Mouse (Mus musculus) testis, adult 2 months (tissue): ENCODE measurements around the gene Rpusd4.

Experiments
- CTCF ChIP-seq: fragments of 200-500 bp; IDR thresholded peaks from 2 replicates; pipeline ENCODE4 v1.5.1; 2012; ENCODE audit warnings: low read depth, mild to moderate bottlenecking, inconsistent platforms, low read length, moderate library complexity; ENCODE audit not compliant: control insufficient read depth, insufficient read depth, insufficient replicate concordance
- POLR2A ChIP-seq: fragments of 200-500 bp; IDR thresholded peaks from 2 replicates; pipeline ENCODE4 v1.6.1; 2012; ENCODE audit warnings: low read depth, mild to moderate bottlenecking, inconsistent platforms, low read length, moderate library complexity; ENCODE audit not compliant: control insufficient read depth

DNA sequence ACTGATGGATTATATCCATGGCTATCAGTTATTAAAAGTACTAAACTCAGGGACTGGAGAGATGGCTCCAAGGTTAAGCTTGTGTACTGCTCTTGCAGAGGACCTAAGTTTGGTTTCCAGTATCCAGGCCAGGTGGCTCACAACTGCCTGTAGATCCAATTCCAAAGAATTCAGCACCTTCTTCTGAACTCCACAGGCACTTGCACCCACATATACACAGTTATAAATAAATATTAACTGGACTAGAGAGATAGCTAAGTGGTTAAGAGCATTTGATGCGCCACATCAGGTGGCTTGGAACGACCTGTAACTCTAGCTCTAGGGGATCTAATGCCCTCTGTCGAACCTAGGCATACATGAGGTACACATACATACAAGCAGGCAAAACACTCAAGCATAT, 39.0 kb upstream of the Rpusd4 start:
- TF ChIP-seq POLR2A (no peak), CTCF (no peak)
